Mouse (Mus musculus): ENCODE measurements around the gene Rpap1. TPM values are rescaled to one million over a fixed set of nuclear protein-coding genes. Genes with fewer than 3 reads are reported as not detected.

Gene Rpap1
- polyA plus RNA-seq, 1 experiment, result 25.6 TPM

GRCm38 (mm10) chr2:119802767-119803617, 15.7 kb upstream of the Rpap1 start:
- TF ChIP-seq GATA1 (IDR thresholded peaks at IDR 0.05; ENCODE audit: low read length), result no peak

GRCm38 (mm10) chr2:119800876-119801846, 13.8 kb upstream of the Rpap1 start:
- TF ChIP-seq GATA1 (IDR thresholded peaks at IDR 0.05; ENCODE audit: low read length), result no peak

GRCm38 (mm10) chr2:119799961-119800550, 12.7 kb upstream of the Rpap1 start:
- no peak for TF ChIP-seq GATA1 (IDR thresholded peaks at IDR 0.05; ENCODE audit: low read length)

- TF ChIP-seq GATA1 (IDR thresholded peaks at IDR 0.05; ENCODE audit: low read length), result no peak
These were observed 12.0 kb upstream of the Rpap1 start for GRCm38 (mm10) chr2:119799181-119799960.

GRCm38 (mm10) chr2:119798246-119798927, 11.1 kb upstream of the Rpap1 start:
- no peak for TF ChIP-seq GATA1 (IDR thresholded peaks at IDR 0.05; ENCODE audit: low read length)

- no peak for TF ChIP-seq GATA1 (IDR thresholded peaks at IDR 0.05; ENCODE audit: low read length)
These were observed 10.0 kb upstream of the Rpap1 start, which contains the start of gene Tyro3 for GRCm38 (mm10) chr2:119797279-119797783. Gene Tyro3 (plus strand): TSS chr2:119797733.

GRCm38 (mm10) chr2:119789996-119790395, 2.7 kb upstream of the Rpap1 start:
- no peak for TF ChIP-seq GATA1 (IDR thresholded peaks at IDR 0.05; ENCODE audit: low read length)

- no peak for TF ChIP-seq GATA1 (IDR thresholded peaks at IDR 0.05; ENCODE audit: low read length)
These were observed 20.1 kb downstream of the Rpap1 start for GRCm38 (mm10) chr2:119767246-119767645.

- TF ChIP-seq GATA1 (IDR thresholded peaks at IDR 0.05; ENCODE audit: low read length), result no peak
These were observed 23.4 kb downstream of the Rpap1 start for GRCm38 (mm10) chr2:119763924-119764323.

GRCm38 (mm10) chr2:119762276-119762675, 25.1 kb downstream of the Rpap1 start:
- no peak for TF ChIP-seq GATA1 (IDR thresholded peaks at IDR 0.05; ENCODE audit: low read length)

GRCm38 (mm10) chr2:119760251-119760650, 27.1 kb downstream of the Rpap1 start, which contains the start of gene Ltk:
Gene Ltk (minus strand): TSS chr2:119760431.
- TF ChIP-seq GATA1 (IDR thresholded peaks at IDR 0.05; ENCODE audit: low read length), result no peak

- no peak for TF ChIP-seq GATA1 (IDR thresholded peaks at IDR 0.05; ENCODE audit: low read length)
These were observed 28.2 kb downstream of the Rpap1 start for GRCm38 (mm10) chr2:119758844-119759835.

Data from G1E-ER4 (cell line).